Mouse (Mus musculus) cortical plate, adult 2 months (tissue): Measurements from ENCODE around the gene Prkar1b.

Source experiments
- CTCF ChIP-seq: fragments of 200-500 bp; IDR thresholded peaks from 2 replicates; pipeline ENCODE4 v1.5.1; 2011; ENCODE audit warnings: mild to moderate bottlenecking, control low read depth, low read length; ENCODE audit not compliant: insufficient read depth; ENCODE audit errors: extremely low read depth
- POLR2A ChIP-seq: fragments of 200-500 bp; IDR thresholded peaks from 2 replicates; pipeline ENCODE4 v1.6.1; 2011; ENCODE audit warnings: mild to moderate bottlenecking, low read length, control low read depth; ENCODE audit not compliant: insufficient read depth; ENCODE audit errors: extremely low read depth

DNA sequence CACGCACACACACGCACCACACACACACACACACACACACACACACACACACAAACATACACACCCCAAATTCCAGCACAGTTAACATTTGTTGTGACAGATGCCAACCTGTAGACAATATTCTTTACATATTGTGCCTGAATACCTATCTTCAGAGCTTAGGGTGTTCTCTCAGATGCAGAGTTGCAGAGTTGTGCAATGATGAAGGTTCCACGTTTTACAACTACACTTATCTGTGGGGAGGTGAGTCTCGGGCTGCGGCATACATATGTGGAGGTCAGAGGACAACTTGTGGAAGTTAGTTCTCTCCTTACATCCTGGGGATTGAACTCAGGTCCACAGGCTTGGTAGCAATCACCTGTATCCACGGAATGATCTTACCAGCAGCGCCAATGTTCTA lies 34.3 kb downstream of the Prkar1b start:
- no peak for TF ChIP-seq POLR2A
- no peak for TF ChIP-seq CTCF
